10 mouse cellular contexts compared by ENCODE assay signal in the genomic region with DNA sequence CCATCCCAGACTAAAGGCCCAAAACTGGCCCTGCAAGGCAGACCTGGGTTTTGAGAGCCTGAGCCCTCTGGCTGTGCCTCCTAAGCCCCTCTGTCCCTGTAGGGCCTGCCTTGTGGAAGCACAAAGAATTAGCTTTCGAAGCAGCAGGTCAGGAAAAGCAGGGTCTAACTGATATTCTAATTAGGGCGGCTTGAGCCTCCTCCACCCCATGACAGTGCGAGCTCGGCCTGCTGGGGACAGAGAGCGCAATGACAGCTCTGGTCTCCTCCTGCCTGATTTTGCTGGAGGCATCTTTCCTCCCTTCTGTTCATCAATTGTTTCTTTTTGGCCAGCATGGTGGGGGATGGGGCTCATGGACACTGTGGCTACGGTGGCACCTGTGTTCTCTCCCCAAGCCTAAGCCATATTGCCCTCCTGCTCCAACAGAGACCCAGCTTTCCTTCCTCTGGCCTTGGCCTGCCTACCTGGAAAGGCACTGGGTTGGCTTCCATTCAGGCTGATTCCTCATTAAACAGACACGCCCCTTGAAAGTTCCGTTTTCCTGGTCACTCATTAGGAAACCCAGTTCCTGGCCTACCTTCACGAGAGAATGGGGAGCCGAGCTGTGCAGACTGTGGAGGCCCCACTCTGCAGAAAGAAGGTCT. TPM values are rescaled to one million over a fixed set of nuclear protein-coding genes. Genes with fewer than 3 reads are reported as not detected.
DNase-seq lines count a peak whose midpoint lies in the region; ATAC-seq lines count a peak whose summit lies in the region.
"Had no signal": no experiment of that assay in that cellular context is flagged by ENCODE, and none has a peak within 500 bp of the region (broad histone marks: within the 10 kb centered on the region; RNA-seq: fewer than 3 reads in every experiment).

No protein-coding gene starts in this region.

- H3K9ac ChIP-seq in heart, embryonic 13.5 days, result peak overlapping the region; percentile 63
- H3K9ac ChIP-seq in liver, embryonic 15.5 days, result peak overlapping the region; percentile 31; the same call in 1 of the 2 replicates

- H3K27me3 ChIP-seq in heart, embryonic 13.5 days (replicated peaks), result no peaks in the 10 kb centered on the region
- H3K27me3 ChIP-seq in liver, embryonic 15.5 days, result no peaks in the 10 kb centered on the region

- H3K36me3 ChIP-seq in heart, embryonic 13.5 days, result no peaks in the 10 kb centered on the region
- H3K36me3 ChIP-seq in liver, embryonic 15.5 days (replicated peaks), result no peaks in the 10 kb centered on the region

- peak overlapping the region; percentile 29 for H3K4me3 ChIP-seq in heart, embryonic 13.5 days
- H3K4me3 ChIP-seq in liver, embryonic 15.5 days (replicated peaks), result peak overlapping the region; percentile 38

- peak; percentile 40 to 66 for DNase-seq in cerebellum, postnatal 14 days
- DNase-seq in 416B (ENCODE audit: low read depth) (peak; percentile 65), adipocyte (ENCODE audit: low spot score) (no peak)
- DNase-seq in layer of hippocampus, adult 9-11 months, result no peak
- DNase-seq in frontal cortex, postnatal 36 days (ENCODE audit: low spot score in 2 of 2), result no peak
- DNase-seq: thymus, postnatal 4 days had no signal

- WGBS in heart, embryonic 13.5 days, result 60% methylated on average over 10 of the region's 10 CpGs
- 16% methylated on average over 10 of the region's 10 CpGs for WGBS in liver, embryonic 15.5 days (ENCODE audit: insufficient replicate concordance)

- H3K27ac ChIP-seq in heart, embryonic 13.5 days (replicated peaks), result peak overlapping the region; percentile 96
- peak overlapping the region; percentile 67 for H3K27ac ChIP-seq in liver, embryonic 15.5 days (replicated peaks)

- peak overlapping the region; percentile 53 for H3K4me2 ChIP-seq in heart, embryonic 13.5 days
- peak overlapping the region; percentile 57 for H3K4me2 ChIP-seq in liver, embryonic 15.5 days

- peaks cover 45% of the 10 kb centered on the region for H3K4me1 ChIP-seq in heart, embryonic 13.5 days
- H3K4me1 ChIP-seq in liver, embryonic 15.5 days (replicated peaks), result peaks cover 45% of the 10 kb centered on the region

- ATAC-seq in cerebellum, adult (ENCODE audit: insufficient number of reproducible peaks, low FRiP score, low TSS enrichment), result no peak
- ATAC-seq in heart, embryonic 13.5 days (ENCODE audit: extremely low read depth, insufficient number of reproducible peaks, low FRiP score, low TSS enrichment), result no peak
- no peak for ATAC-seq in liver, embryonic 15.5 days (ENCODE audit: insufficient read depth)

- no peaks in the 10 kb centered on the region for H3K9me3 ChIP-seq in heart, embryonic 13.5 days
- no peaks in the 10 kb centered on the region for H3K9me3 ChIP-seq in liver, embryonic 15.5 days (replicated peaks)

RNA-seq across cellular contexts. Expression of gene Atp5mpl, which starts 23.2 kb away (rescaled TPM):
- polyA plus RNA-seq in heart, embryonic 13.5 days (2015; fragmentation: Nextera tagmentation; extraction: Ambion mirVana), result 1,511 and 1,650 TPM in 2 replicates
- 397 and 473 TPM in 2 replicates for polyA plus RNA-seq in liver, embryonic 15.5 days (2015; fragmentation: Nextera tagmentation; extraction: Ambion mirVana)

RNA-seq across cellular contexts. Expression of gene Tdrd9, which starts 27.8 kb away (rescaled TPM):
- polyA plus RNA-seq in heart, embryonic 13.5 days (2015; fragmentation: Nextera tagmentation; extraction: Ambion mirVana), result 0.07 and 0.19 TPM in 2 replicates
- 0.10 and 0.22 TPM in 2 replicates for polyA plus RNA-seq in liver, embryonic 15.5 days (2015; fragmentation: Nextera tagmentation; extraction: Ambion mirVana)

RNA-seq across cellular contexts. Expression of gene Ppp1r13b, which starts 35.6 kb away (rescaled TPM):
- polyA plus RNA-seq in heart, embryonic 13.5 days (2015; fragmentation: Nextera tagmentation; extraction: Ambion mirVana), result 12.4 and 12.5 TPM in 2 replicates
- polyA plus RNA-seq in liver, embryonic 15.5 days (2015; fragmentation: Nextera tagmentation; extraction: Ambion mirVana), result 3.6 and 3.7 TPM in 2 replicates

RNA-seq across cellular contexts. Expression of gene Rd3l, which starts 37.6 kb away (rescaled TPM):
- 0.59 and 0.95 TPM in 2 replicates for polyA plus RNA-seq in heart, embryonic 13.5 days (2015; fragmentation: Nextera tagmentation; extraction: Ambion mirVana)
- polyA plus RNA-seq in liver, embryonic 15.5 days (2015; fragmentation: Nextera tagmentation; extraction: Ambion mirVana), result not detected in 2 replicates
- polyA plus RNA-seq: neural tube, embryonic 11.5 days had no signal

Comparison
In these comparisons a context has a peak if more than half of its experiments do, and no peak if none do; other contexts are left out.
1. DNase-seq: peak in cerebellum, postnatal 14 days (2 of 2) and 416B (single experiment); none in layer of hippocampus, adult 9-11 months (single experiment), adipocyte (single experiment) and frontal cortex, postnatal 36 days (0 of 2).